Mouse (Mus musculus) intestine, postnatal 0 days (tissue): ENCODE results near the gene Tef. TPM values are rescaled to one million over a fixed set of nuclear protein-coding genes. Genes with fewer than 3 reads are reported as not detected.

ENCODE experiments used
- ATAC-seq: fragments of 200-750 bp; cut with Nextera tagmentation; 2 replicates; pipeline ENCODE4 v1.8.0; 2017; ENCODE audit warnings: mild to moderate bottlenecking, moderate TSS enrichment, moderate library complexity
- H3K27ac ChIP-seq: fragments of 300-500 bp; sonication (generic); 2 replicates; pipeline ENCODE4 v1.5.1; 2014; ENCODE audit warnings: mild to moderate bottlenecking, low read depth, low read length, moderate library complexity
- H3K27me3 ChIP-seq: fragments of 300-500 bp; sonication (generic); replicated peaks from 2 replicates; pipeline ENCODE4 v1.6.1; 2014; ENCODE audit warnings: low read length, mixed read lengths; ENCODE audit not compliant: control insufficient read depth, insufficient read depth
- H3K36me3 ChIP-seq: fragments of 300-500 bp; sonication (generic); 2 replicates; pipeline ENCODE4 v1.6.1; 2014; ENCODE audit warnings: mild to moderate bottlenecking, moderate library complexity; ENCODE audit not compliant: control insufficient read depth, insufficient read depth
- H3K4me1 ChIP-seq: fragments of 300-500 bp; sonication (generic); replicated peaks from 2 replicates; pipeline ENCODE4 v1.6.1; 2014; ENCODE audit warnings: antibody characterized with exemption, low read length, mixed read lengths; ENCODE audit not compliant: control insufficient read depth, insufficient read depth
- H3K4me2 ChIP-seq: fragments of 300-500 bp; sonication (generic); replicated peaks from 2 replicates; pipeline ENCODE4 v1.6.1; 2014; ENCODE audit warnings: low read depth, mild to moderate bottlenecking, moderate library complexity
- H3K4me3 ChIP-seq: fragments of 300-500 bp; sonication (generic); 2 replicates; pipeline ENCODE4 v1.5.1; 2014; ENCODE audit warnings: low read depth, low read length
- H3K9ac ChIP-seq: fragments of 300-500 bp; sonication (generic); 2 replicates; pipeline ENCODE4 v1.6.1; 2014; ENCODE audit warnings: mild to moderate bottlenecking, low read depth, low read length
- H3K9me3 ChIP-seq: fragments of 300-500 bp; sonication (generic); 2 replicates; pipeline ENCODE4 v1.6.1; 2016; ENCODE audit warnings: mixed run types; ENCODE audit not compliant: control insufficient read depth
- CTCF ChIP-seq: sonication (generic); IDR thresholded peaks from 2 replicates; pipeline ENCODE4 v1.5.1; 2016; ENCODE audit warnings: low read depth, mild to moderate bottlenecking, control low read depth, antibody characterized with exemption, moderate library complexity
- WGBS: fragments of 180-500 bp; shearing (Covaris S2); extraction: QIAGEN DNeasy Blood & Tissue Kit; methylation state at CpG from one replicate; pipeline ENCODE4 v1.1.7; 2014; 5-methylcytosine and 5-hydroxymethylcytosine counted together
- polyA plus RNA-seq: library from polyadenylated mRNA; unstranded; fragments of >200 nt; fragmentation: Nextera tagmentation; extraction: Ambion mirVana; gene quantifications from 2 replicates; pipeline ENCODE4 v1.2.1, GENCODE M21; 2015

Tef gene
- polyA plus RNA-seq, 1 experiment from 2014 or later: 13.4 TPM

DNA sequence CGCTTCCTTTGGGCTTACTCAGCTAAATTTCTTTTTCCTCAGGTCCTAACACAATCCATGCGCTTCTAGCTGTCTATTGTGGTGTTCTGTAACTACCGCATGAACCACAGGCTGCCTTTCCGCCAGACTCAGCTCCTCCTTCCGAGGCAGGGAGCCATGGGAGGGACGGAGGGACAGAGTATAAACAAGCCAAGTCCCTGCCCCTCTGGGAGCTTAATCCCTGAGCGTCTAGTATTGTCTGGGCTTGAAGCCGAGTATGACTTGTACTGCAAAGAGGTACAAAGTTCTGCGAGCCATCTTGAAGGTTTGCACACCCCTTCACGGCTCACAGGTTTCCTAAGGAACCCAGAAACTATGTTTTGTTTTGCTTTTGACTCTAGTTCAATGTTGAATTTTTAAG, 7.9 kb downstream of the Tef start:
- Histone ChIP-seq H3K4me1 (0 out of 2 replicates have a peak, but pooled peaks cover 2% of the 10 kb centered on the region), H3K27ac (peak overlapping the region; percentile 93), H3K36me3 (peaks cover 6% of the 10 kb centered on the region), H3K9ac (peak overlapping the region; percentile 79), H3K4me3 (peak overlapping the region; percentile 72), H3K4me2 (peak overlapping the region; percentile 93), H3K27me3 (no peaks in the 10 kb centered on the region), H3K9me3 (no peaks in the 10 kb centered on the region)
- under 1% methylated on average over 10 of the region's 10 CpGs for WGBS
- no peak for TF ChIP-seq CTCF
- ATAC-seq: peak; percentile 52

DNA sequence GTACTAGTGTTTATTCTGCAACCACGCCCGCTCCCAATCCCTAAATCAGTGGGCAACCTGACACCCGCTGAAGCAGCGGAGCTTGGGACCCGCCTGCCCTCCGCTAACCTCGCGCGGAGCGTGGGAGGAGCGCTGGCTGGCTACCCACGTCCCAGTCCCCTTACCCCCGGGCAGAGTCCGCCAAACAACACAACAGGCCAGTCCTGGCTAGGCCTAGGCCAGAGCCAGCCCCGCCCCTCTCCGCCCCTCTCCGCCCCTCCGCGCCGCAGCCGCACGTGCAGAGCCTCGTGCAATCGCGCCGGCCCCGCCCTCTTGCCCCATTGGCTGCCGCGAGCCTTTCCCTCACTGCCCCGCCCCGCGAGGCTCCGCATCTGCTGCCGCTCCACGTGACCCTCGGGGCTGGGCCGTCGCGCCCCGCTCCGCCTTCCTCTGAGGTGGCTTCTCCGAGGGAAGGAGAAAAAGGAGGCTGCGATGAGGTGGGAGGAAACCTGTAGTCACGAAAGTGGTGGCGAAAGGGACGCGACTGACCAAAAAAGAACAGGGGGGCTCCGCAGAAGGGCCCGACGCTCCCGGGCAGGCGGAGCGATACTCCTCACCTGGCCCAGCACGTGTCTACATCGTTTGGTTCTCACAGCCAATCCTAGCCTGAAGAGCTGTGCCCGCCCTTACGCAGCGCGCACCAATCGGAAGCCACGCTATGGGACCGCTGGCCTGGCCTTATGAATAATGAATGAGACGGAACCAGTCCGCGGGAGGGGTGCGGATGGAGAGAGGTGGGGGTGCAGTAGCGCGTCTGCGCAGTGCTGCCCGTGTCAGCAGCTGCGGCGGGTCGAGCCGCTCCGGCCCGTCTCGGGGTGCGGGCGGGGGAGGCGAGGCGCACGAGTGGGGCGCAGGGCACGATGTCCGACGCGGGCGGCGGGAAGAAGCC, 8.7 kb downstream of the Tef start:
- TF ChIP-seq CTCF: no peak
- Histone ChIP-seq H3K4me2 (peak overlapping the region; percentile 93), H3K4me1 (0 out of 2 replicates have a peak, but pooled peaks cover 2% of the 10 kb centered on the region), H3K9me3 (no peaks in the 10 kb centered on the region), H3K27me3 (no peaks in the 10 kb centered on the region), H3K9ac (peak overlapping the region; percentile 79), H3K36me3 (peaks cover 13% of the 10 kb centered on the region), H3K27ac (peak overlapping the region; percentile 93), H3K4me3 (peak overlapping the region; percentile 72)
- peak; percentile 97 for ATAC-seq
- under 1% methylated on average over 87 of the region's 89 CpGs for whole genome bisulfite sequencing

DNA sequence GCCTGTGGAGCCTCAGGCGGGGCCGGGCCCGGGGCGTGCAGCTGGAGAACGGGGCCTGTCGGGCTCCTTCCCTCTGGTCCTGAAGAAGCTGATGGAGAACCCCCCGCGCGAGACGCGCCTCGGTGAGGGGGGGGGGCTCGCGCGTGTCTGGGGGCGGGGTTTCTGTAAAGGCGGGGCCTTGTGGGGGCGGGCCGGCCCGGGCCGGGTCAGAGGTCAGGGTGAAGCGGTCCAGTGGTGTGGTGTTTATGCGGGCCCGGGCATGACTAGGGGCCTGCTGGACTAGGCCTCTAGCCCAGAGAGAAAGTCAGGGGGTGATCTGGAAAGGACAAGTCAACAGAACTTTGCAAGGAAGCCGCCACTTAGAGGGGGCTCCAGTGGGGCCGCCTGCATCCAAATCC, 9.4 kb downstream of the Tef start:
- Histone ChIP-seq H3K27ac (peak overlapping the region; percentile 93), H3K9me3 (no peaks in the 10 kb centered on the region), H3K9ac (peak overlapping the region; percentile 79), H3K36me3 (peaks cover 18% of the 10 kb centered on the region), H3K4me2 (peak overlapping the region; percentile 93), H3K27me3 (no peaks in the 10 kb centered on the region), H3K4me1 (0 out of 2 replicates have a peak, but pooled peaks cover 2% of the 10 kb centered on the region), H3K4me3 (peak overlapping the region; percentile 72)
- ATAC-seq: peak; percentile 3; the same call in 1 of the 2 replicates
- 5% methylated on average over 13 of the region's 26 CpGs for WGBS
- TF ChIP-seq CTCF: no peak

DNA sequence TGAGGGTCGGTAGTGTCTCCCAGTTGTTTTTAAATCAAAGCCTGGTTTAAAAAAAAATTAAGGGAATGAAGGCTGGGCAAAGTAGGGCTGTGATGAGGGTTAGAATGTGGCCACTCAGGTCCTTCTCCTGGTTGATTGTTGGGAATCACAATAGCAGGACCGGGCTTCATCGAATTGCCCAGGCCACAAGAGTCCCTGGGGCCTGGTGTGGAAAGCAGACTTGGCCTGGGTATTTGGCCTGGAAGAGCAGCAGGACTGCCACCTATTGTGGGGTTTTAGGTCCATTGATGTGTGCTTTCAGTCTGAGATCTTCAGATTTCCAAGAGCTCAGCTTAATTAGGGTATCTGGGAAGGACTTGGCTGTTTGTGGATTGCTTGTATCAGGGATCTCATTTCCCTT, 10.1 kb downstream of the Tef start:
- no peak for TF ChIP-seq CTCF
- Histone ChIP-seq H3K36me3 (peaks cover 18% of the 10 kb centered on the region), H3K27ac (no peak overlapping the region), H3K27me3 (no peaks in the 10 kb centered on the region), H3K4me1 (0 out of 2 replicates have a peak, but pooled peaks cover 2% of the 10 kb centered on the region), H3K4me3 (peak overlapping the region; percentile 72), H3K4me2 (peak overlapping the region; percentile 93), H3K9ac (peak overlapping the region; percentile 79; the same call in 1 of the 2 replicates), H3K9me3 (no peaks in the 10 kb centered on the region)
- no peak for ATAC-seq
- WGBS: 56% methylated on average over 3 of the region's 3 CpGs

DNA sequence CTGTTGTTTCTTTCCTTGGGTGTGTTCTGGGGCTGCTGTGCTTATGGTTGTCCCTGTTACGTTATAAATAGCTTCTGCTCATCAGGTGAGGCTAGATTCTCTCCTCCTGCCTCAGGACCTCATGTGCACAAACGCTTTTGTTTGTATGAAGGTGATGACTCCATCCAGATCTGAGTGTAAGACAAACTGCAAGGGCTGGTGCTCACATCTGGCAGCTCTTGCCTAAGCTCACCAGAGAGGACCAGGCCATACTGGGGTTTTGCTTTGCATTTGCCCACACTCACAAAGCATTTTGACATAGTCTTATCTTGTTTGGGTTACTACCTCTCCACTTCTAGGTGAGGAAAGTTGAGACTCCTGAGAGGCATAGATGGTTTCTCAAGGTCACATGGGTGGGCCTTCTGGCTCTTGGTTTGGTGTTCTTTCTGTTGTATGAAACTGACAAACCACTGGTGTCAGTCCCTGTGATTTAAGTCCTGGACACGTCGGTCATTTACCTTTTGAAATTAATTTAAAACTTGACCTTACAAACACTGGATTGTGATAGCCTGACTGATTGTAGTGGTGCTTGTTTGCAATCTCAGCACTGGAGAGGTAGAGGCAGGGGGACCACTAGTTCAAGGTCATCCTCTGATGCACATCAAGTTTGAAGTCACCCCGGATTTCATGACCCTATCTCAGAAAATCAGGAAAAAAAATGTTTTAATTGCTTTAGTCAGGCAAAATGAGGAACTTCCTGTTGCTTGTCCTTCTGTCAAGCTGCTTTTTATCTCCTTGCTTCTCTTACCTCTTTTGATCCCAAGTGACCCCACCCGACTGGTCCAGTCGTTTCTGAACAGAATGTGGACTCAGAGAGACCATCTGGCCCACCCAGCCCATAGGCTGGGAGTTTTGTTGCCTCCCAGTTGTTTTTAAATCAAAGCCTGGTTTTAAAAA, 10.7 kb downstream of the Tef start:
- no peak for ATAC-seq
- Histone ChIP-seq H3K4me1 (0 out of 2 replicates have a peak, but pooled peaks cover 2% of the 10 kb centered on the region), H3K27me3 (no peaks in the 10 kb centered on the region), H3K9me3 (no peaks in the 10 kb centered on the region), H3K27ac (0 out of 2 replicates have a peak overlapping the region, but pooled peaks have one; percentile 15), H3K4me3 (no peak overlapping the region), H3K9ac (no peak overlapping the region), H3K4me2 (no peak overlapping the region; the same call in 1 of the 2 replicates), H3K36me3 (peaks cover 23% of the 10 kb centered on the region)
- TF ChIP-seq CTCF: no peak
- WGBS: 54% methylated on average over 7 of the region's 7 CpGs
